Mouse (Mus musculus) lung, adult 2 months (tissue): ENCODE results near the gene Paqr6.

Experiments used
- CTCF ChIP-seq: fragments of 200-500 bp; IDR thresholded peaks from 2 replicates; pipeline ENCODE4 v1.5.1; 2011; ENCODE audit warnings: mild to moderate bottlenecking, low read length, control low read depth; ENCODE audit not compliant: insufficient read depth
- POLR2A ChIP-seq: fragments of 200-500 bp; IDR thresholded peaks from 2 replicates; pipeline ENCODE4 v1.6.1; 2011; ENCODE audit warnings: low read depth, mild to moderate bottlenecking, control low read depth, low read length, borderline replicate concordance; ENCODE audit errors: extremely low read depth

- TF ChIP-seq CTCF (no peak), POLR2A (no peak)
These were observed 35.4 kb upstream of the Paqr6 start for GRCm38 (mm10) chr3:88328956-88329355.
